Mouse (Mus musculus): Measurements from ENCODE around the gene Sdc4.

- TF ChIP-seq FLI1 (IDR thresholded peaks at IDR 0.05; ENCODE audit: low read length) (no peak), GATA1 (IDR thresholded peaks at IDR 0.05; ENCODE audit: borderline replicate concordance, low read length) (no peak)
Measured at GRCm38 (mm10) chr2:164389499-164389898, 54.2 kb downstream of the Sdc4 start.

Data from megakaryocyte, embryonic 14.5 days (primary cell).